Mouse (Mus musculus) CH12.LX (cell line): ENCODE measurements around the gene Dbh. TPM values are rescaled to one million over a fixed set of nuclear protein-coding genes. Genes with fewer than 3 reads are reported as not detected.

Source experiments
- DNase-seq: peaks from one replicate; pipeline ENCODE4 v3.0.0-alpha.2; 2013; ENCODE audit errors: extremely low read depth
- H3K27ac ChIP-seq: 2 replicates; pipeline ENCODE4 v1.5.1; 2012; ENCODE audit warnings: low read depth, mild to moderate bottlenecking, control low read depth, moderate library complexity; ENCODE audit not compliant: insufficient read depth
- H3K27me3 ChIP-seq: replicated peaks from 2 replicates; pipeline ENCODE3; 2012; ENCODE audit warnings: inconsistent platforms
- H3K36me3 ChIP-seq, 2 experiments: replicated peaks in 1 of 2; 2 replicates each; pipeline versions ENCODE3 to v1.6.1; 2012; ENCODE audit warnings: inconsistent platforms in 1 of 2, low read length in 1 of 2, mild to moderate bottlenecking in 1 of 2, mixed read lengths in 1 of 2, moderate library complexity in 1 of 2; ENCODE audit not compliant: control insufficient read depth in 1 of 2, insufficient read depth in 1 of 2
- H3K4me1 ChIP-seq, 2 experiments: 2 replicates each; pipeline ENCODE4 v1.6.1; 2012; ENCODE audit warnings: inconsistent platforms in 1 of 2, moderate library complexity in 1 of 2; ENCODE audit not compliant: insufficient read depth in 2 of 2, control insufficient read depth in 1 of 2
- H3K4me2 ChIP-seq: 2 replicates; pipeline ENCODE4 v1.6.1; 2012; ENCODE audit warnings: low read depth, mild to moderate bottlenecking, control low read depth; ENCODE audit not compliant: poor library complexity, insufficient read depth, severe bottlenecking
- H3K4me3 ChIP-seq, 3 experiments: fragments of 150-350 bp in 1 of 3; sonication (generic) in 1 of 3; replicated peaks in 1 of 3; 2 replicates each; pipeline versions ENCODE3 to v1.5.1; 2011 to 2012; ENCODE audit warnings: low read depth in 2 of 3, low read length in 2 of 3, mild to moderate bottlenecking in 2 of 3, moderate library complexity in 2 of 3, control low read depth in 1 of 3, improper control_type of control experiment in 1 of 3, inconsistent platforms in 1 of 3, mixed read lengths in 1 of 3; ENCODE audit not compliant: poor library complexity in 1 of 3
- H3K79me2 ChIP-seq: replicated peaks from 2 replicates; pipeline ENCODE4 v1.6.1; 2012; ENCODE audit warnings: mild to moderate bottlenecking, moderate library complexity; ENCODE audit not compliant: control insufficient read depth, poor library complexity, insufficient read depth, severe bottlenecking; ENCODE audit errors: extremely low read depth
- H3K9ac ChIP-seq: 2 replicates; pipeline ENCODE4 v1.6.1; 2012; ENCODE audit warnings: low read depth, mild to moderate bottlenecking, control low read depth, moderate library complexity; ENCODE audit not compliant: insufficient read depth
- H3K9me3 ChIP-seq: replicated peaks from 2 replicates; pipeline ENCODE3; 2012; ENCODE audit warnings: low read length, inconsistent platforms, mixed read lengths
- BHLHE40 ChIP-seq: IDR thresholded peaks from 2 replicates; pipeline ENCODE4 v1.6.1; 2011; ENCODE audit warnings: mild to moderate bottlenecking, low read depth, low read length, improper control_type of control experiment
- CHD1 ChIP-seq: IDR thresholded peaks from 2 replicates; pipeline ENCODE4 v1.6.1; 2012; ENCODE audit warnings: low read depth, low read length, improper control_type of control experiment, inconsistent platforms
- ELF1 ChIP-seq: IDR thresholded peaks from 2 replicates; pipeline ENCODE4 v1.6.1; 2014; ENCODE audit warnings: low read depth, mild to moderate bottlenecking, inconsistent platforms, low read length, improper control_type of control experiment
- EP300 ChIP-seq: IDR thresholded peaks from 2 replicates; pipeline ENCODE4 v1.6.1; 2011; ENCODE audit warnings: low read length, improper control_type of control experiment
- ETS1 ChIP-seq: conservative IDR thresholded peaks from 2 replicates; pipeline ENCODE4 v1.6.1; 2012; ENCODE audit warnings: low read depth, mild to moderate bottlenecking, inconsistent platforms, low read length, improper control_type of control experiment, moderate library complexity
- GABPA ChIP-seq: IDR thresholded peaks from 2 replicates; pipeline ENCODE4 v1.6.1; 2012; ENCODE audit warnings: low read depth, low read length, improper control_type of control experiment, inconsistent platforms; ENCODE audit not compliant: insufficient replicate concordance
- HCFC1 ChIP-seq: IDR thresholded peaks from 2 replicates; pipeline ENCODE4 v1.6.1; 2012; ENCODE audit warnings: low read depth, mild to moderate bottlenecking, inconsistent platforms, low read length, improper control_type of control experiment
- JUND ChIP-seq: conservative IDR thresholded peaks from 2 replicates; pipeline ENCODE4 v1.6.1; 2011; ENCODE audit warnings: low read depth, low read length, improper control_type of control experiment
- MAZ ChIP-seq: IDR thresholded peaks from 2 replicates; pipeline ENCODE4 v1.6.1; 2012; ENCODE audit warnings: low read depth, mild to moderate bottlenecking, inconsistent platforms, low read length, improper control_type of control experiment, moderate library complexity
- MYC ChIP-seq: IDR thresholded peaks from 2 replicates; pipeline ENCODE4 v1.6.1; 2011; ENCODE audit warnings: low read depth, mild to moderate bottlenecking, improper control_type of control experiment, low read length
- NELFE ChIP-seq: IDR thresholded peaks from 2 replicates; pipeline ENCODE4 v1.6.1; 2011; ENCODE audit warnings: low read depth, low read length, improper control_type of control experiment
- NRF1 ChIP-seq: IDR thresholded peaks from 2 replicates; pipeline ENCODE4 v1.6.1; 2014; ENCODE audit warnings: low read depth, mild to moderate bottlenecking, inconsistent platforms, low read length, improper control_type of control experiment, moderate library complexity
- PAX5 ChIP-seq: IDR thresholded peaks from 2 replicates; pipeline ENCODE4 v1.6.1; 2012; ENCODE audit warnings: low read length, inconsistent platforms, mixed read lengths
- POLR2AphosphoS2 ChIP-seq: IDR thresholded peaks from 2 replicates; pipeline ENCODE4 v1.6.1; 2011; ENCODE audit warnings: low read depth, low read length, improper control_type of control experiment
- RAD21 ChIP-seq: IDR thresholded peaks from 2 replicates; pipeline ENCODE4 v1.6.1; 2011; ENCODE audit warnings: low read depth, mild to moderate bottlenecking, low read length, improper control_type of control experiment, moderate library complexity
- RCOR1 ChIP-seq: conservative IDR thresholded peaks from 2 replicates; pipeline ENCODE4 v1.6.1; 2012; ENCODE audit warnings: low read depth, mild to moderate bottlenecking, inconsistent platforms, low read length, improper control_type of control experiment
- SIN3A ChIP-seq: IDR thresholded peaks from 2 replicates; pipeline ENCODE4 v1.6.1; 2012; ENCODE audit warnings: low read length, improper control_type of control experiment, inconsistent platforms
- TBP ChIP-seq: conservative IDR thresholded peaks from 2 replicates; pipeline ENCODE4 v1.6.1; 2011; ENCODE audit warnings: low read depth, low read length, improper control_type of control experiment
- USF1 ChIP-seq: IDR thresholded peaks from 2 replicates; pipeline ENCODE4 v1.6.1; 2014; ENCODE audit warnings: low read depth, mild to moderate bottlenecking, inconsistent platforms, low read length, improper control_type of control experiment
- ZC3H11A ChIP-seq: IDR thresholded peaks from 2 replicates; pipeline ENCODE4 v1.6.1; 2012; ENCODE audit warnings: low read depth, mild to moderate bottlenecking, inconsistent platforms, low read length, improper control_type of control experiment
- ZKSCAN1 ChIP-seq: IDR thresholded peaks from 2 replicates; pipeline ENCODE4 v1.6.1; 2012; ENCODE audit warnings: low read depth, inconsistent platforms, low read length, improper control_type of control experiment, borderline replicate concordance
- ZMIZ1 ChIP-seq: IDR thresholded peaks from 2 replicates; pipeline ENCODE4 v1.6.1; 2012; ENCODE audit warnings: low read depth, mild to moderate bottlenecking, inconsistent platforms, low read length, improper control_type of control experiment
- ZNF384 ChIP-seq: IDR thresholded peaks from 2 replicates; pipeline ENCODE4 v1.6.1; 2012; ENCODE audit warnings: low read depth, low read length, improper control_type of control experiment, inconsistent platforms
- dilution Hi-C: fragments of 300-500 bp; cut with MboI; formaldehyde crosslinking; loops from 2 replicates; pipeline ENCODE4 v1.14.3; 2020; ENCODE audit warnings: low sequenced_read_pairs; ENCODE audit not compliant: extremely low pct_unique_long_range_greater_than_20kb, extremely low pct_ligation_motif_present
- in situ Hi-C: fragments of 300-500 bp; cut with MboI; formaldehyde crosslinking; loops from 3 replicates; pipeline ENCODE4 v1.14.3; 2019; ENCODE audit warnings: low sequenced_read_pairs, low pct_ligation_motif_present, low pct_unique_long_range_greater_than_20kb, mixed read lengths
- polyA plus RNA-seq: library from polyadenylated mRNA; unstranded; fragments of >175 nt; gene quantifications from 2 replicates; pipeline ENCODE4 v1.2.1, GENCODE M21; 2012; ENCODE audit warnings: low read depth; ENCODE audit not compliant: insufficient read length
- total RNA-seq, 2 experiments: library from RNA; depleted of rRNA; stranded (reverse); fragments of 300-350 nt in 1 of 2; fragments of >200 nt in 1 of 2; gene quantifications; 2 replicates each; pipeline ENCODE4 v1.2.3; 2012 to 2014

Gene Dbh
- total and polyA plus RNA-seq, 3 experiments = not detected

DNA sequence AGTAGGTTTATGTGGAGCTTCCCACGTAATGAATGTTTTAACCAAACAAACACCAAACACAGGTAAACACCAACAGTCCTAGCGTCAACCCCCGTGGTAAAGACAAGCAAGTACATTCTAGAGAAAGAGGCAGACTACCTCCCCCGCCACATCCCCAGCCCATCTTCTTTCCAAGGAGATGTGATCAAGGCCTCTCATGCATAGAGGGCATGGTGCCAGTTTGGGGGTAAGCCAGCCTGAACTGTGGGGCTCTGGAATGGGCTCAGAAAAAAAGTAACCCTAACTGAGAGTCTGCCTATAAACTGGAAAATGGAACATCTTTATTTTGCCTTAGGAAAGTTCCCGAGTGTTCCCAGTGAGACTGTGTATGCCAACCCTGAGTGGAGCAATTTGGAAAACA is 29.1 kb upstream of the Dbh start:
- no peak for DNase-seq
- H3K36me3 ChIP-seq = no peaks in the 10 kb centered on the region
- no peak overlapping the region for H3K4me2 ChIP-seq
- no peaks in the 10 kb centered on the region for H3K79me2 ChIP-seq
- no peak overlapping the region for H3K27ac ChIP-seq
- TF ChIP-seq GABPA (no peak), HCFC1 (no peak), EP300 (no peak), NELFE (no peak), BHLHE40 (no peak), NRF1 (no peak), SIN3A (no peak)
- TF ChIP-seq, all 38 proteins: peak for 0
- Histone ChIP-seq H3K9me3 (no peaks in the 10 kb centered on the region), H3K4me1 (no peaks in the 10 kb centered on the region), H3K27me3 (peaks cover 78% of the 10 kb centered on the region), H3K4me3 (no peak overlapping the region), H3K9ac (no peak overlapping the region)
- dilution Hi-C loops (no loop called here), in situ Hi-C loops (no loop called here)

DNA sequence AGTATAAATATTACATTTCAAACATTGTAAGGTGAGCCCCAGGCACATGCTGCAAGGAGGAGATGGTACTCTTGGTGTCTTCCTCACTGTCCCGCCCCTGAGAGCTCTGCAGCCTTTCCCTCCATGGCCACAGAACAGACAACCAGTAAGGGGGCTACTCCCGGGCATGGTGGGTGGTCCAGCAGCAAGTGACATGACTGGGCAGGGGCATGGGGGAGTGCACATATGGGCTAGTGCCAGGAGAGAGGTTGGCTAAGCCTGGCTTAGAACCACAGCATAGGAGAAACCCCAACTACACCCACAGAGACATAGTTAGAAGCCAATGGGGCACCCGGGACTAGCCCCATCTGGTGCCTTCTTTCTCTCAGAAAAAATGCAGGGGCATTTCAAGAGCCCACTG is 28.7 kb upstream of the Dbh start:
- in situ Hi-C loops = no loop called here
- Histone ChIP-seq H3K4me2 (no peak overlapping the region), H3K4me1 (no peaks in the 10 kb centered on the region), H3K27me3 (peaks cover 78% of the 10 kb centered on the region), H3K27ac (no peak overlapping the region), H3K4me3 (no peak overlapping the region), H3K9ac (no peak overlapping the region), H3K9me3 (no peaks in the 10 kb centered on the region), H3K79me2 (no peaks in the 10 kb centered on the region), H3K36me3 (no peaks in the 10 kb centered on the region)
- TF ChIP-seq SIN3A (no peak), NRF1 (no peak), ZKSCAN1 (no peak), ELF1 (no peak), MYC (no peak)
- dilution Hi-C loops = no loop called here
- DNase-seq = no peak

- Histone ChIP-seq H3K4me1 (no peaks in the 10 kb centered on the region), H3K9me3 (no peaks in the 10 kb centered on the region), H3K4me2 (no peak overlapping the region), H3K9ac (no peak overlapping the region), H3K79me2 (no peaks in the 10 kb centered on the region), H3K27me3 (peaks cover 79% of the 10 kb centered on the region), H3K4me3 (no peak overlapping the region), H3K27ac (no peak overlapping the region), H3K36me3 (no peaks in the 10 kb centered on the region)
- DNase-seq = no peak
- dilution Hi-C loops (no loop called here), in situ Hi-C loops (no loop called here)
- no peak for TF ChIP-seq USF1
- TF ChIP-seq RAD21 = no peak
- no peak for TF ChIP-seq PAX5
- TF ChIP-seq ETS1 = no peak
- no peak for TF ChIP-seq EP300
- TF ChIP-seq ZMIZ1 = no peak
- TF ChIP-seq HCFC1 = no peak
- TF ChIP-seq SIN3A = no peak
- no peak for TF ChIP-seq RCOR1
- no peak for TF ChIP-seq MAZ
- TF ChIP-seq NELFE = no peak
- TF ChIP-seq CHD1 = no peak
- no peak for TF ChIP-seq POLR2AphosphoS2
- no peak for TF ChIP-seq JUND
- TF ChIP-seq TBP = no peak
- TF ChIP-seq ZNF384 = no peak
- no peak for TF ChIP-seq ZC3H11A
These were observed 28.2 kb upstream of the Dbh start for GRCm38 (mm10) chr2:27136789-27137188.
